Mouse (Mus musculus) gastrocnemius, postnatal 4 days (tissue): Measurements from ENCODE around the gene Chka. TPM values are rescaled to one million over a fixed set of nuclear protein-coding genes. Genes with fewer than 3 reads are reported as not detected.

Experiments used
- DNase-seq, 2 experiments: peaks; one replicate each; pipeline ENCODE4 v3.0.0; 2021 to 2022; ENCODE audit warnings: low spot score in 2 of 2, mixed read lengths in 2 of 2
- total RNA-seq, 2 experiments: library from RNA; stranded (reverse); gene quantifications; 2 replicates each; pipeline ENCODE4 v1.2.3; 2021

The Chka gene
- total RNA-seq, 2 experiments from 2014 or later: 13.6 to 14.9 TPM

- no peak for DNase-seq
Measured at GRCm38 (mm10) chr19:3882214-3882613, 30.6 kb downstream of the Chka start.

GRCm38 (mm10) chr19:3884325-3884990, 32.9 kb downstream of the Chka start:
- no peak for DNase-seq

GRCm38 (mm10) chr19:3889096-3889495, 37.5 kb downstream of the Chka start:
- no peak for DNase-seq

- DNase-seq: no peak
Measured at GRCm38 (mm10) chr19:3890181-3890580, 38.6 kb downstream of the Chka start.

- no peak for DNase-seq
Measured at GRCm38 (mm10) chr19:3893545-3894116, 42.1 kb downstream of the Chka start.

- no peak for DNase-seq
Measured at GRCm38 (mm10) chr19:3894294-3894693, 42.7 kb downstream of the Chka start.

GRCm38 (mm10) chr19:3895171-3895631, 43.6 kb downstream of the Chka start:
- DNase-seq: no peak

- no peak for DNase-seq
Measured at GRCm38 (mm10) chr19:3896208-3896607, 44.6 kb downstream of the Chka start.

GRCm38 (mm10) chr19:3897557-3897956, 46.0 kb downstream of the Chka start:
- no peak for DNase-seq

GRCm38 (mm10) chr19:3898952-3899351, 47.4 kb downstream of the Chka start:
- no peak for DNase-seq

- no peak for DNase-seq
Measured at GRCm38 (mm10) chr19:3899618-3900017, 48.0 kb downstream of the Chka start.

GRCm38 (mm10) chr19:3902966-3903365, 51.4 kb downstream of the Chka start:
- no peak for DNase-seq

- no peak for DNase-seq
Measured at GRCm38 (mm10) chr19:3903648-3904362, 52.2 kb downstream of the Chka start.

GRCm38 (mm10) chr19:3904363-3904675, 52.7 kb downstream of the Chka start:
- DNase-seq: no peak

- no peak for DNase-seq
Measured at GRCm38 (mm10) chr19:3905261-3905969, 53.8 kb downstream of the Chka start.

- DNase-seq: no peak
Measured at GRCm38 (mm10) chr19:3906326-3906725, 54.8 kb downstream of the Chka start.

- DNase-seq: peak; percentile 57 to 82
Measured at GRCm38 (mm10) chr19:3906795-3907786, 55.5 kb downstream of the Chka start, which contains the start of gene Tcirg1. Tcirg1 (minus strand) TSS chr19:3907133.

GRCm38 (mm10) chr19:3907876-3908660, 56.5 kb downstream of the Chka start:
- no peak for DNase-seq

GRCm38 (mm10) chr19:3910206-3910605, 58.6 kb downstream of the Chka start:
- no peak for DNase-seq
